Mouse (Mus musculus): ENCODE results near the gene Myom1.
A peak's percentile ranks its signal among the peaks of the same experiment; 100 is the strongest.

Gene Myom1

DNA sequence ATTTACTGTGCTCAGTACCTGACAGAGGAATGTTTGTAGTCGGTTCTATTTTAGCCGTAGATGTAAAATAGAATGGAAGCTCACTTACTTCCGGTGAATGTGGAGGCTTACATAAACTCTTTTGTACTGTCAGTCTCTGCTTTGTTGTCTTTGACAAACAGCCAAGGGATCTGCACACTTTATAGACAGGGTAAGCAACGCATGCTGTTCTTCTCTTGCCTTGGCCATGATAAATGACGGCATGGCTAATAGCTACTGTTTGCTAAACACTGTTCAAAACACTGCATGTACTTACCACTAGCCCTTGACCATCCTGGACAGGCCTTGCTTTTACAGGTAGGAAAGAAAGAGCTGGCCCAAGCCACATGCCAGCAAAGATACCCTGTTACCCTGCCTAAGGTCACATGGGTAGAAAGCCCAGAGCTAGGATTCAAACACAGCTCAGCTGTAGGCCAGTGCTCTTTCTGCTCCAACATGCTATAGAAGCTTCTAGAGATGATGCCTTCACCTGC is 59.7 kb downstream of the Myom1 start:
- no peak for DNase-seq

- no peak for DNase-seq
These were observed 60.6 kb downstream of the Myom1 start for GRCm38 (mm10) chr17:71062870-71063602.

GRCm38 (mm10) chr17:71064463-71065014 is 62.1 kb downstream of the Myom1 start:
- DNase-seq, result peak; percentile 63

DNA sequence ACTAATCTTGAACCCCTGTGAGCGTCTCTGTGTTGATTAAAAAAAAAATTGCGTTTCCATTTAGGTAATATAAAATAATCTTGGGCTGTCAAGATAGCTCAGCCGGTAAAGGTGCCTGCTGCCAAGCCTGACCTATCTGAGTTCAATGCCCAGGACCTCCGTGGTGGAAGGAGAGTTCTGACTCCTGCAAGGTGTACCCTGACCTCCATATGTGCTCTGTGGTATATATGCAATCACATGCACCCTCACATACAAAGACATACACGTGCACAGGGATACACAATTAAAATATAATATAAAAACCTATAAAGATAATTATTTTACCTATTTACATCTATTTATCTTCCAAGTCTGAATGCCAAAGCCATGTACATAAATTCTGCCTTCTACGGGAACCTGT is 62.7 kb downstream of the Myom1 start:
- no peak for DNase-seq

GRCm38 (mm10) chr17:71069176-71069575 is 66.7 kb downstream of the Myom1 start:
- DNase-seq, result no peak

- DNase-seq, result no peak
These were observed 69.5 kb downstream of the Myom1 start for GRCm38 (mm10) chr17:71071958-71072357.

DNA sequence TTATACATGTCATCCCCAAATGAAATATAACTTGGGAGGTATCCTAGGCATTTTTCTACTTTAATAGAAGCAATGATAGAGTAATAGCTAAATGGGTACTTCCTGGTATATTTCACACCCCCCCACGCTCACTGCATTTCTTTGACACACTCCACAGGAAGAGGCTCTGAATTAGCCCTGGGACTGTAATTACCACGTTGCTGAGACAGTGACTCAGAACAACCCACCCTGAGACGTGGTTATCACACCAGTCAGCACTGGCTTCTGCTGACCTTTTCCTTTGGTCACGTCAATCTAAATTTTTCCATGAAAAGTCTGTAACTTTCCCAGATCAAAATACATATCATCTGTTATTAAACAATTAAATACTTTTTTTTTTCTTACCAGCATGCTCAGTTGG is 72.0 kb downstream of the Myom1 start:
- DNase-seq, result no peak

GRCm38 (mm10) chr17:71081986-71082385 is 79.6 kb downstream of the Myom1 start:
- no peak for DNase-seq

GRCm38 (mm10) chr17:71086969-71087368 is 84.5 kb downstream of the Myom1 start:
- no peak for DNase-seq

GRCm38 (mm10) chr17:71087396-71088153 is 85.1 kb downstream of the Myom1 start:
- no peak for DNase-seq

DNA sequence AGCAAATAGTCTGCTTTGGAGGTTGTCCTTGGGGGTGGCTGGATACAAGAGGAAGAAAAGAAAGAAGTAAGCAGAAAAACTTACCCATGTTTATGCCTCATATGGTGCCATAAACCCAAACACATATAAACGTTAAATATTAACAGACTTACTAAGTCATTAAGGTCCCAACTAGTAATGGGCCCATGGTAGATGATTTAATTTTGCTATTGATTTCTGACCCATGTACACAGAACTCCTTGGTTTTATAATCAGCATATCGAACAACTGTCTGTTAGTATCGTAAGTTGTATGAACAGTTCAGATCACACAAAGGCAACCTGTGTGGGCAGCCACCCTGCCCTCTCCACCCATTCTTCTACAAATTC is 85.7 kb downstream of the Myom1 start:
- DNase-seq, result no peak

- DNase-seq, result no peak
These were observed 86.6 kb downstream of the Myom1 start for GRCm38 (mm10) chr17:71088991-71089434.

GRCm38 (mm10) chr17:71089781-71090480 is 87.5 kb downstream of the Myom1 start:
- no peak for DNase-seq

DNA sequence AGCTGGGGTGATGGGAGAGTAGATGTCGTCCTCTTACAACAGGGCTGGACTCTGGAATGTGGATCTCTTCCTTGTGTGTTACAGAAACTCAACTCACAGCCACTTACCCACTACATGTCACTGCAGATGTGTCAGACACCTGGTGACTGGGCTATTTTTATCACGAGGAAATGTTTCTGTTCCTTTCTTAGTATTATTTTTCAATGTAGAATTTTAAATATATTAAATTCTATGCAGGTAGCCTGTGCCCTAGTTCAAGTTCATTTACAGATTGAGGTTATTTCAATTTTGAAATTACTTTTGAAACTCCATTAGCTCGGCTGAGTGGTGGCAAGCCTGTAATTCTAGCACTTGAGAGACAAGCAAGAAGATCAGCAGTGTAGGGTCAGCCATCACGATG is 88.6 kb downstream of the Myom1 start:
- no peak for DNase-seq

DNA sequence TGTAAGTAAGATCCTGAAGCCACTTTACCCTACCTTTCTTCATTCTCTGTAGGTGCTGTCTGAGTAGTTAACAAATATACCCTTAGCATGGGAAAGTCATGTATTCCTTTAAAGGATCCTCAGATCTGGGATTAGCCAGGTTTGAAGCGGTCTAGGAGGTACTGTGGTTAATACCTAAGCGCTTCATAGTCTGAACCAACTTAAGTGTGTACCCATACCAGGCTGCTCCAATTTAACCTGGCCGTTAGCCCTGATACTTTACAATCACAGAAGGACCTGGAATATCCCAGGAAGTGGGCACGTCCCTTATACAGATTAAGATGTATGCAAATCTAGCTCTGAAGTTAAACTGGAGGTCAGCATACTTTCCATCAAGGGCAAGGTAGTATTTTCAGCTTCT is 89.9 kb downstream of the Myom1 start:
- no peak for DNase-seq

- DNase-seq, result no peak
These were observed 91.4 kb downstream of the Myom1 start for GRCm38 (mm10) chr17:71093793-71094192.

DNA sequence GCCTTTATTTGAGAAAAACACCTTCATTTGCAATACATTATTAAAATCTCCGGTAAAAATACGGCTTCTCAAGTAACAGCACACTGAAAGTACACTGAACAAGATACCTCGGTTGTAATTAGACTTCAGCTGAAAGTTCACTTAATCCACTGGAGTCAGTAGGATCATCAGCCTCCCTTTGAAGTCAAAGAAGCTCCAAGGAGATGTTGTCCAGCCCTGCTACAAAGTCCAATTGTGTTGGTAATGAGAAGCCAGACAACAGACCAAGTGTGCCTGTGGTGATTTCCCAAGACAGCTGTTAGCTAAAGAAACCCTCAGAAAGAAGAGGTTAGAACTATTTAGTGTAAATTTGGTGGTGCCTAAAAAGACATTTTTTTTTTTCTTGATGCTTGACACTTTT is 92.0 kb downstream of the Myom1 start:
- no peak for DNase-seq

DNA sequence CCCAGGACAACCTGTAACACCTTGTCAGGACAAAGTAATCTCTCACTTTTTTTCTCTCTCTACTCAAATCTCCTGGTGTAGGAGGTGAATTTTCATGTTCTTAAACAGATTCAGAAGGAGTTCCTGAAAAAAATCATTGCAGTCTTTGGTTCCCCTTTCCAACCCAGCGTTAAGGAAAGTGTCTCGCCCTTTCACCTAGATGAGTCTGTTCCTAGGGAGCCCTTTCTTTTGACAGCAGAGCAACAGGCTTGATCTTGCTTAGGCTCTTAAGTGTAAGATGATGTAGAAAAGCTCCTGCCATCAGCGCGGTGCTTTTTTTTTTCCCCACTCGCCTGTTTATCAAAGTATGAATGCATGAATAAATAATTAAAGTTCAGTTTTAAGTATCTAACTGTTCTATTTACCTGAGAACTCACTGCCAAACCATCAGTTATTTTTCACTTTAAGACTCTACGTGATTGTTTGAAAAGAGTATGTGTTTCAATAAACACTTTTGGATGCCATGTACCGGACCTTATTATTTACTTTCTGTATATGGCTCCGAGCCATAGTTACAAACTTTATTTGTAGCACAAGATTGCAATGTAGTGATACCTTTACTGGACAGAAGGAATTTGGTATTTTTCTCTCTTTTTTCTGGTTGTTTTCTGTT is 94.2 kb downstream of the Myom1 start:
- no peak for DNase-seq

GRCm38 (mm10) chr17:71097209-71097597 is 94.8 kb downstream of the Myom1 start:
- no peak for DNase-seq

GRCm38 (mm10) chr17:71098606-71099005 is 96.2 kb downstream of the Myom1 start:
- DNase-seq, result no peak

DNA sequence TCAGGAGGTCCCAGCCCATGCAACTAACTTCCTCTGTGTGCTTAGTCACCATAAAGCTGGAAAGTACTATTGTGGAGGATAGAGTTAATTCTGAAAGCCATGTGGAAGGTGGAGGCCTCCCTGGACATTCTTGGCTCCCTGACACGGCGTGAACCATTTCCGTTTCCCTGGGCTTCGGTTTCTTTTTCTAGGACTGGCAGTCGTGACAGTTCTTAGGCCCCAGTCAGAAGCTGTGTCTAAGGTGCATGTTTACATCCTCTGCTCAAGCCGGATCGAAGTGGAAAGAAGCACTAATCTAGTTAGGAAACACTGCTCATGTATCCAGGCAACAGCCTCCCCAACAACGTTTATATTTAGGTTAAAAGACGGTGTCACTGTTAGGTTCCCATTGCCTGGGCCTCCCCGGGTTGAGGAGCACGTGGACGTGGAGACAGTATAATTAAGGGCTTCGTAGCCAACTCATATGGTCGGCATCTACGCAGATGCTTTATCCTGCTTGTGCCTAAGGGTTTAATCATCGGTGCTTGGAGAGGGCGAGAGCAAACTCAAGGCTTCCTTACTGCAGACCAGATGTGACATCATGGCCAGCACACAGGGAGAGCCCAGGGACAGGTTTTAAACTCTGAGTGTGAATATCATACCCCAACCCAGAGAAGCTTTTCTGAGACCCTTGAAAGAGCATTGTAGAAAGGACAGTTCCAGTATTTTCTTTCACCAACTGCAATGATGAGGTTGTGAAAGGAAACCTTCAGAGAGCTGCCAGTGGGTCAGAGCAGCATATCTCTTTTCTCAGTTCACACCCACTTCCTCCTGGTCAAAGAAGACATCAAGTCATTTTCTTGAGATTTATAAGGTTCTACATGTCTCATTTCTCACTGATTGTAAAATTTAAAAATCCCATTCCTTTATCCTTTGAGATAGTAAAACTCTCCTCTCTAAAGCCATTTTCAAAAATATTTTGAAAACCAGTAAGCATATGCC is 100.4 kb downstream of the Myom1 start:
- peak; percentile 38 for DNase-seq

DNA sequence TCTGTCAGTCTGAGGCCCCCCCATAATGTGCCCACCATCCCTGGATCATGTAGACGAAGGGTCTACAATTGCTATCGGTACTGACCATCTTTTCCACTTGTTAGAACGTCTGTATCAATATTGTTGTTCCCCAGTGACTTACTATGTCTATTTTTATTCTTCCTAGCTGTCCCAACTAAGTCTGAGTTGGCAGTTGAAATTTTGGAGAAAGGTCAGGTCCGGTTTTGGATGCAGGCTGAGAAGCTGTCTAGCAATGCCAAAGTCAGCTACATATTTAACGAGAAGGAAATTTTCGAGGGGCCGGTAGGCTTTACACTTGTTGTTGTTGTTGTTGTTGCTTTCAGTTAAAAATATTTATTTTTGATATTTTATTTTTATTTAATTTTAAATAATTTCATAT is 102.9 kb downstream of the Myom1 start:
- DNase-seq, result no peak
